Mouse (Mus musculus) neural tube, embryonic 11.5 days (tissue): ENCODE data around the gene Ankrd55. TPM values are rescaled to one million over a fixed set of nuclear protein-coding genes. Genes with fewer than 3 reads are reported as not detected.

Experiments used
- ATAC-seq: fragments of 200-750 bp; cut with Nextera tagmentation; 2 replicates; pipeline ENCODE4 v1.8.0; 2017; ENCODE audit warnings: moderate number of reproducible peaks, mild to moderate bottlenecking, moderate TSS enrichment, moderate library complexity; ENCODE audit not compliant: insufficient read depth, low FRiP score, low TSS enrichment
- DNase-seq: peaks from one replicate; pipeline ENCODE4 v3.0.0-alpha.2; 2015; ENCODE audit warnings: low spot score
- H3K27ac ChIP-seq: fragments of 300-500 bp; sonication (generic); 2 replicates; pipeline ENCODE4 v1.5.1; 2014; ENCODE audit warnings: low read depth, mild to moderate bottlenecking, low read length
- H3K27me3 ChIP-seq: fragments of 300-500 bp; sonication (generic); 2 replicates; pipeline ENCODE4 v1.6.1; 2014; ENCODE audit warnings: mild to moderate bottlenecking, low read length, mixed read lengths; ENCODE audit not compliant: control insufficient read depth, insufficient read depth
- H3K36me3 ChIP-seq: fragments of 300-500 bp; sonication (generic); 2 replicates; pipeline ENCODE4 v1.6.1; 2014; ENCODE audit warnings: mild to moderate bottlenecking, low read length, moderate library complexity, mixed read lengths; ENCODE audit not compliant: control insufficient read depth, insufficient read depth
- H3K4me1 ChIP-seq: fragments of 300-500 bp; sonication (generic); 2 replicates; pipeline ENCODE4 v1.6.1; 2014; ENCODE audit warnings: low read length, mixed read lengths; ENCODE audit not compliant: control insufficient read depth, insufficient read depth
- H3K4me2 ChIP-seq: fragments of 300-500 bp; sonication (generic); 2 replicates; pipeline ENCODE4 v1.6.1; 2014; ENCODE audit warnings: low read depth, mild to moderate bottlenecking, moderate library complexity
- H3K4me3 ChIP-seq: fragments of 300-500 bp; sonication (generic); 2 replicates; pipeline ENCODE4 v1.5.1; 2014; ENCODE audit warnings: low read depth, low read length
- H3K9ac ChIP-seq: fragments of 300-500 bp; sonication (generic); 2 replicates; pipeline ENCODE4 v1.6.1; 2014; ENCODE audit warnings: mild to moderate bottlenecking, low read length
- H3K9me3 ChIP-seq: fragments of 300-500 bp; sonication (generic); 2 replicates; pipeline ENCODE4 v1.6.1; 2016; ENCODE audit warnings: low read length; ENCODE audit not compliant: control insufficient read depth
- WGBS: fragments of 180-500 bp; shearing (Covaris S2); extraction: QIAGEN DNeasy Blood & Tissue Kit; methylation state at CpG from one replicate; pipeline ENCODE4 v1.1.7; 2014; 5-methylcytosine and 5-hydroxymethylcytosine counted together
- polyA plus RNA-seq: library from polyadenylated mRNA; unstranded; fragments of >200 nt; fragmentation: Nextera tagmentation; extraction: Ambion mirVana; gene quantifications from 2 replicates; pipeline ENCODE4 v1.2.1, GENCODE M21; 2014

Gene Ankrd55
- polyA plus RNA-seq, result 2.0 and 2.6 TPM in 2 replicates

DNA sequence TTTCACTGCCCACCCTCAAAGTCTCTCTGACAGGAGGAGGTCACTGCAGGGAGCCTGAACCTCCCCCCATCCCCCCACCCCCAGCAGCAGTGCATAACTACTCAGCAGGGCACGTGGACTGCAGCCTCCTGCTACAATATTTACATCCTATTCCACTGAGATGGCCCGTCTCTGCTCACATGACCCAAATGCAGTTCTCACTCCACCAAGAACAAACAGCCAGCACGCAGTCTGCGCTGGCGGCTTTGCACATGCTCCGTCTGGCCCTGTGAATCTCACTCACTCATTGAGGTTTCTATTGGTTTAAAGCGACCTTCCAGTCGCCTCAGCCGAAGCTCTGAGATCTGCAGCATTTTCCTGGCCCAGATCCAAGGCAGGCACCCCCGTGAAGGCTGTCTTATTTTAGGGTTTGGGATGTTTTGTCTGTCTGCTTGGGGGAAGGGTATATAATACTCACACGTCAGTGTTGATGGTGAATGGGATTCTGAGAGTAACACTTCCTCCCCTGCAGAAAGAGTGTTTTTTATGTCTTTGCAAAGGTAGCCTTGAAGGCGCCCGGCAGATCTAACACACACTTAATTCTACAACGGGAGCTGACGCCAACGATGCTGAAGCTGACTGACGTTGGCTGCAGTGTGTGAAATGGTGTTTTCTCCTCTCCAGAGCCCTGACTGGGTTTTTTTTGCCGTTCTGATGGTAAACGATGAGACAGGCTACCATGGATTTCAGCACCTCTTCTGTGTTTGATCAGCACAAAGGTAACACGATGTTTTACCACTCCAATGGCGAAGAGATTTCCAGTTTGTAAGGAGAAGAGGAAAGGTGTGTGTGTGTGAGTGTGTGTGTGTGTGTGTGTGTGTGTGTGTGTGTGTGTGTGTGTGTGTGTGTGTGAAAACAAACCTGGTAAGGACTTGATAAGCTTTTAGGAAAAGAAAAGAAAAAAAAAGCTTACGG is at the start of gene Ankrd55:
TSS of gene Ankrd55 (plus strand) at position 227 of the 954 bp plus-strand sequence.
- H3K27me3 ChIP-seq, result no peaks in the 10 kb centered on the region
- ATAC-seq (peak; percentile 83), DNase-seq (peak; percentile 68)
- H3K4me1 ChIP-seq, result 0 out of 2 replicates have a peak, but pooled peaks cover 3% of the 10 kb centered on the region
- H3K9me3 ChIP-seq, result no peaks in the 10 kb centered on the region
- H3K4me2 ChIP-seq, result peak within 1 kb of the TSS; percentile 26
- no peak within 1 kb of the TSS for H3K27ac ChIP-seq
- H3K36me3 ChIP-seq, result no peaks in the 10 kb centered on the region
- WGBS, result 26% methylated on average over 22 of the region's 22 CpGs
- H3K4me3 ChIP-seq, result no peak within 1 kb of the TSS
- H3K9ac ChIP-seq, result no peak within 1 kb of the TSS

DNA sequence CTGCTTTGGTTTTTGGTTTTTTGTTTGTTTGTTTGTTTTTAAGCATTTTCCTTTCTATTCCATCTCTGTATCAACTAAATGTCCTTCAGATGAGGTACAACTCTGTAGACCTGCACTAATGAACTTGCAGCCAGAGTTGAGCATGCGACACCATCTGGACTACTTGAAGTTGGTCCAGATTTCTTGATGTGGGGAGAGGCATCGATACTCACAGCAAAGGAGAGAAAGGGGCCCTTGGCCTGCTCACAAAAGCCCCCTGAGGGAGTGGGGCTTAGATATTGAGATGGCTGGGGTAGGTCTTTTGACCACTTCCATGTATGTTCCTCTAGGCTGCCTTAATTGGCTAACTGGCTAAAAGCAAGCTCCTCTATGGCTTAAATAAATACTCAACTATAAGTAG is 49.0 kb upstream of the Ankrd55 start:
- no peak overlapping the region for H3K27ac ChIP-seq
- H3K9me3 ChIP-seq, result no peaks in the 10 kb centered on the region
- peaks cover 6% of the 10 kb centered on the region; the same call in 1 of the 2 replicates for H3K27me3 ChIP-seq
- no peaks in the 10 kb centered on the region for H3K36me3 ChIP-seq
- DNase-seq, result no peak
- no peak overlapping the region for H3K4me3 ChIP-seq
- H3K4me2 ChIP-seq, result no peak overlapping the region
- H3K4me1 ChIP-seq, result peaks cover 10% of the 10 kb centered on the region; the same call in 1 of the 2 replicates
- ATAC-seq, result no peak
- no peak overlapping the region for H3K9ac ChIP-seq
- 100% methylated on average over 2 of the region's 2 CpGs for WGBS

DNA sequence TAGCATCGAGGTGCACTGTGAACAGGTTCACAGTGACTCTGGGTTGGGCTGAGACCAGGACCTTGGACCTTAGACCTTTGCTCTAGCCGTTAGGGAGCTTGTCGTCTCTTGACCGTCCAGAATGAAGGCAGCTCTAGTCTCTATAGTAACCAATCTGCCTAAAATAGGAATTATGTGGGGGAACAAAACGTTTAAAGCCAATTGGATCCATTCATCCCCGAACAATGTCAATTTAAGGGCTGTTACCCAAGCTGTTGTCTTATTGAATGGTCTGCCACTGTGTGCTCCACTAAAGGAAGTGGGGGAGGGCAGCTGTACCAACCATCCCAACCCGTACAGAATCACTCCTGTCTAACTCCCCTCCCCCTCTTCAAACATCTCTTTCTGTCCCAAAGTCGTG is 46.8 kb upstream of the Ankrd55 start:
- H3K4me1 ChIP-seq, result peaks cover 10% of the 10 kb centered on the region; the same call in 1 of the 2 replicates
- ATAC-seq (peak; percentile 79), DNase-seq (peak; percentile 36)
- no peak overlapping the region for H3K27ac ChIP-seq
- no peak overlapping the region for H3K9ac ChIP-seq
- WGBS, result 23% methylated on average over 8 of the region's 8 CpGs
- no peaks in the 10 kb centered on the region for H3K9me3 ChIP-seq
- no peaks in the 10 kb centered on the region for H3K36me3 ChIP-seq
- no peak overlapping the region for H3K4me3 ChIP-seq
- peak overlapping the region; percentile 12; the same call in 1 of the 2 replicates for H3K4me2 ChIP-seq
- peaks cover 6% of the 10 kb centered on the region; the same call in 1 of the 2 replicates for H3K27me3 ChIP-seq

DNA sequence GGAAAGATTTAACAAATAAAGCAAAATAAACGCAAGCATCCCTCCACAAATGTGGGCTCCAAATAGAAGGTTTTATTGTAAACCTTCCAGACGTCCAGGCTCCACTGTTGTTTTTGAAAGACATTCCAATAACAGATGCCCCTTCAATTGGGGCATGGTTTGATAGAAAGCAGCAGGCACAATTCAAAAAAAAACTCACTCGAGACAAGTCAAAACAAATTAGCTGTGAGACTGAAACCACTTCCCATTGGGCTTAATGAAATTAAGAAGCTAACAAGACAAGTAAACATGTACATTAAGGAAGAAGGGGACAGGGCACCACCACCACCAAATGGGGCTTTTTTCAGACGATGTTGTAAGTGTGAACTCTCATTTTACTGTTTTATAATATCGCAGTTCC is 43.1 kb upstream of the Ankrd55 start:
- Histone ChIP-seq H3K9ac (no peak overlapping the region), H3K27ac (no peak overlapping the region), H3K36me3 (no peaks in the 10 kb centered on the region), H3K4me3 (no peak overlapping the region), H3K4me2 (no peak overlapping the region), H3K27me3 (0 out of 2 replicates have a peak, but pooled peaks cover 2% of the 10 kb centered on the region), H3K4me1 (peaks cover 10% of the 10 kb centered on the region; the same call in 1 of the 2 replicates), H3K9me3 (no peaks in the 10 kb centered on the region)
- no peak for DNase-seq
- ATAC-seq, result no peak
- WGBS, result 69% methylated on average over 5 of the region's 5 CpGs

DNA sequence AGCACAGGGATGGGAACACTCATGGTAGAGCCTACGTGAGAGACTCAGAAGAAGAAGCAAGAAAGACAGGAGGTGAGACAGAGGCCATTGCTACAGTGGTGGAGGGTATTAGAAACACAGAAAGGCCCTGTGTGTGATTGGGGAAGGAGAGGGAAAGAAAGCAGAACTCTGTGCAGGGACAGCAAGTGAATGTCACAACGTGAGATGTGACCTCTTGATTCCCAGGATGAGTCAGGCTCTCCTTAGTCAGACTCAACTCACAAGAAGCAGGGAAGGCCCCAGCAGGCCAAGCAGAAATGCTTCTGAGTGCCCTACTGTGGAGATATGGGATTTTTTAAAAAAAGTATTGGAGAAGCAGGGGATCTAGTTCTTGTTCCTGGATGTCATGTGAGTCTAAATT is 36.8 kb upstream of the Ankrd55 start:
- WGBS, result 87% methylated on average over 2 of the region's 2 CpGs
- Histone ChIP-seq H3K4me3 (no peak overlapping the region), H3K27ac (no peak overlapping the region), H3K9me3 (no peaks in the 10 kb centered on the region), H3K9ac (no peak overlapping the region), H3K4me1 (peaks cover 10% of the 10 kb centered on the region), H3K36me3 (no peaks in the 10 kb centered on the region), H3K4me2 (no peak overlapping the region), H3K27me3 (no peaks in the 10 kb centered on the region)
- DNase-seq, result no peak
- ATAC-seq, result no peak

DNA sequence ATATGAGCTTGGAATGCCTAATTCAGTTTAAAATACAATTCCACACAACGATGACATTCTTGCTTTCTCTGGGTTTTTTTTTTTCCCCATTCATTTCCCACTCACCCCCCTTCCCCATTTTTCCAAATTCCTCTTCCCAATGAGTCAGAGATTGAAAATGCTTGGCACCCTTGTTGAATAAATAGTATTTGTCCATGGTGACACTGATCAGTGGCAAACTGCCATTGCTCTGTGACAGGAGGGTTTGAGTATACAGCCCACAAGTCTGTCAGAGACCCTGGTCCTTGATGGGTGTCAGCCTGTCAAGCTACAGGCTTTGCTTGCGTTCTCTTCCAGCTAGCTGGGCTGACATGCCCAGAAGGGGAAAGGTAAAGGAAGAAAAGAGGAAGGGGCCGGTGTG is 36.2 kb upstream of the Ankrd55 start:
- no peak for ATAC-seq
- WGBS, result 85% methylated on average over 3 of the region's 3 CpGs
- H3K9ac ChIP-seq, result no peak overlapping the region

DNA sequence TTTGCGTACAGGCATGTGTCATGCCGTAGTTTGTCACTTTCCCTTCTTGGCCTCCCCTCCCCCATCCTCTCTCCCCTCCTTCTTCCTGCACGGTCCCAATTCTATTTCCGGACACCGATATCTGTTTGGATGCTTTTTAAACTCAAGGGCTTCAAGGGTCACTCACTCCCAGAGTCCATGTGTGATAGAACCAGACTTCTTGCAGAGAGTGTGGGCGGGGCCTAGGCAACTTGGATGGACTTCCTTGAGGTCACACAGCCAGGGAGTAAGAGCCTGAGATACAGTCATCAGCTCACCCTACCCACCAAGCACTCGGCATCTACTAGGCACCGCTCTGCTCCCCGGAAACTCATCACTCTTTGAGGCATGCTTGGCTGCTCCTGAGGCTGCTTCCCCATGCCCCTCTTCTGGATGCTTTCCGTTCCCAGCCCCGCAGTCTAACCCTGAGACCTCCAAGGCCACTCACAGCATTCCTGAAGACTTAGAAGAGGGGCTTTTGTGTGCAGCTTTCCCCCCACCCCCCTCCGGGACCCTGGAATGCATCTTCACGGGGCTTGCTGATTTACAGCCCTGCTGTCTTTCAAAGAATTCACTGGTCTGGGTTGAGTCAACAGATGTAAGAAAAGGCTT is 35.1 kb upstream of the Ankrd55 start:
- Histone ChIP-seq H3K36me3 (no peaks in the 10 kb centered on the region), H3K4me2 (no peak overlapping the region), H3K9me3 (no peaks in the 10 kb centered on the region), H3K27me3 (no peaks in the 10 kb centered on the region), H3K9ac (no peak overlapping the region), H3K4me3 (no peak overlapping the region), H3K4me1 (peaks cover 10% of the 10 kb centered on the region), H3K27ac (no peak overlapping the region)
- ATAC-seq (0 out of 2 replicates have a peak, but pooled peaks have one; percentile 38), DNase-seq (peak; percentile 48)
- 29% methylated on average over 13 of the region's 13 CpGs for WGBS

More for the DNA sequence above, 36.2 kb upstream of the Ankrd55 start:
- no peak overlapping the region for H3K27ac ChIP-seq
- H3K4me3 ChIP-seq, result no peak overlapping the region
- no peak for DNase-seq
- no peak overlapping the region for H3K4me2 ChIP-seq
- no peaks in the 10 kb centered on the region for H3K9me3 ChIP-seq
- H3K4me1 ChIP-seq, result peaks cover 10% of the 10 kb centered on the region
- H3K27me3 ChIP-seq, result no peaks in the 10 kb centered on the region
- H3K36me3 ChIP-seq, result no peaks in the 10 kb centered on the region

DNA sequence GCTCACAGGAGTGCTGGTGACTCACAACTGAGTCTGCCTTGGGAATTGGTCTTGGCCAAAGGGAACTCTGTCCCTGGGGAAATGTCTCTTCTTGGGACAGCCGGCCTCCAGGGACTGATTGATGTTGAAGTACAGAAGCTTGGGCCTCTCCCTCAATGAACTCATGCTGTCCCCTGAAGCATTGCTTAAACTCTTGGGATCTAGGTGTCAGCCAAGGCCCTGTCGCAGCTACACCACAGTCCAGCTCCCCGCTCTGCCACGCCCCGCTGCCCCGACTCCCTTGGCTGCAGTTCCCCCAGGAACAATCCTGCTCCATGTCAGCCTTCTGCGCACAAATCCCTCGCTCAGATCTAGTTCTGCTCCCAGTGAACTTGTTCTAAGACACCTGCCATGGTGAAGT is 34.1 kb upstream of the Ankrd55 start:
- WGBS, result 81% methylated on average over 8 of the region's 8 CpGs
- Histone ChIP-seq H3K27me3 (no peaks in the 10 kb centered on the region), H3K36me3 (no peaks in the 10 kb centered on the region), H3K27ac (no peak overlapping the region), H3K4me2 (no peak overlapping the region), H3K4me1 (peaks cover 10% of the 10 kb centered on the region), H3K4me3 (no peak overlapping the region), H3K9ac (no peak overlapping the region), H3K9me3 (no peaks in the 10 kb centered on the region)
- no peak for ATAC-seq
- DNase-seq, result no peak
